Mouse (Mus musculus): ENCODE data around the gene Psmf1. TPM values are rescaled to one million over a fixed set of nuclear protein-coding genes. Genes with fewer than 3 reads are reported as not detected.
A peak's percentile ranks its signal among the peaks of the same experiment; 100 is the strongest.

Gene Psmf1
- polyA plus RNA-seq, 1 experiment = 46.9 TPM

DNA sequence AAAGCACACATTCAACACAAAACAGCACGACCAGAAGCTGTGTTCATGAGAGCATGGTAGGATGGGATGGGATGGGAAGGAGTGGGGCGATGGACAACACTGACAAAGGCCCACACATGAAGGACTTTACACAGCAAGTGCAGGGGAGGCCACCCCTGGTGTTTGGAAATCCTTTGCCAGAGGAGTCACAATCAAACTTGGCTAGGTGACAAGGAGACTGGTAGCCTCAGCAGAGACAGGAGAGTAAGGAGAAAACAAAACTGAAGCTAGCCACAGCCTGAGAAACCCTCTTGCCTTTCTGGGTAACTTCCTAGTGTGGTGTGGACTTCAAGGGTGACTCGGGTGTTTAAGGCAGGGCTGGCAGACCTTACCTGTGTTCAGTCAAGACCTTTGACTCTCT, 4.9 kb downstream of the Psmf1 start:
- TF ChIP-seq CTCF (IDR thresholded peaks at IDR 0.05; ENCODE audit: extremely low read depth, insufficient read depth, low read length) = no peak
- no peak for TF ChIP-seq POLR2A (IDR thresholded peaks at IDR 0.05; ENCODE audit: extremely low read depth, insufficient read depth, low read length)
- Histone ChIP-seq H3K27ac (ENCODE audit: insufficient read depth, low read length) (no peak overlapping the region), H3K4me3 (ENCODE audit: insufficient read depth, low read length) (no peak overlapping the region), H3K4me1 (ENCODE audit: control insufficient read depth, insufficient read depth, low read length) (peaks cover 3% of the 10 kb centered on the region; the same call in 1 of the 2 replicates)

DNA sequence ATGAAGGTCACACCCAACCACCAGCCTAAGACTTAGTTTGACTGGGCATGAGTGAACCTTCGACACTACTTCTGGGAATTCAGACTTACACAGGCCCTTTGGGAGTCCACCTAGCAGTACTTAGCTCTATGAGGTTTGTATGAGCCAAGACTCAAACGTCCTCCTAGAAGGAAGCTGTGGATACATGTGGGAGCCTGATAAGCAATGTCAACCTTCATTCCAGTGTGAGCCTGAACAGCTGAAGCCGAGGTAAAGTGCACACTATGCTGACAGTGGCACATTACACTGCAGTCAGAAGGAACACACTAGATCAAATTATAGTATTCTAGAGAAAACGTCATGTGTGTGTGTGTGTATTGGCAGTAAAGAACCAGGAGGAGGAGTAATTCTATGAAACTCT, 5.5 kb downstream of the Psmf1 start:
- H3K4me1 ChIP-seq (ENCODE audit: control insufficient read depth, insufficient read depth, low read length) = peaks cover 3% of the 10 kb centered on the region; the same call in 1 of the 2 replicates
- TF ChIP-seq CTCF (IDR thresholded peaks at IDR 0.05; ENCODE audit: extremely low read depth, insufficient read depth, low read length) (no peak), POLR2A (IDR thresholded peaks at IDR 0.05; ENCODE audit: extremely low read depth, insufficient read depth, low read length) (no peak)
- no peak overlapping the region for H3K4me3 ChIP-seq (ENCODE audit: insufficient read depth, low read length)
- H3K27ac ChIP-seq (ENCODE audit: insufficient read depth, low read length) = no peak overlapping the region

DNA sequence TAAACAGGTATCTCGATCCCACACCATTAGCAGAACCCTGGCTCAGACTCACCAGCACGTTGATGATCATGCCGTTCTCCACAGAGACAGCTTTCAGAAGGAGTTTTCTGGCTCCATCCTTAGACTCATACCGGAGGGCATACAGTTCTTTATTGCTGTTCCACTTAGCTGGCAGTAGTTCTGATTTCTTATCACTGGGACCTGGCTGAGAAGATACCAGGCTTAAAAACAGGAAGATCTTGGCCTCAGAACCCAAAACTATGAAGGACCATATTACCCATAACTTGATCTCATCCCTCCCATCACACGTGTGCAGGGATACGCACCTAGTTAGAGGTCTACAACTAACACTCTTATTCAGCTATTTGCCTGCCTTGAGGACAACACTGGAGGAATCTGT, 8.6 kb downstream of the Psmf1 start:
- H3K27ac ChIP-seq (ENCODE audit: insufficient read depth, low read length) = no peak overlapping the region
- no peak overlapping the region for H3K4me3 ChIP-seq (ENCODE audit: insufficient read depth, low read length)
- peaks cover 7% of the 10 kb centered on the region for H3K4me1 ChIP-seq (ENCODE audit: control insufficient read depth, insufficient read depth, low read length)
- TF ChIP-seq POLR2A (IDR thresholded peaks at IDR 0.05; ENCODE audit: extremely low read depth, insufficient read depth, low read length) (no peak), CTCF (IDR thresholded peaks at IDR 0.05; ENCODE audit: extremely low read depth, insufficient read depth, low read length) (no peak)

DNA sequence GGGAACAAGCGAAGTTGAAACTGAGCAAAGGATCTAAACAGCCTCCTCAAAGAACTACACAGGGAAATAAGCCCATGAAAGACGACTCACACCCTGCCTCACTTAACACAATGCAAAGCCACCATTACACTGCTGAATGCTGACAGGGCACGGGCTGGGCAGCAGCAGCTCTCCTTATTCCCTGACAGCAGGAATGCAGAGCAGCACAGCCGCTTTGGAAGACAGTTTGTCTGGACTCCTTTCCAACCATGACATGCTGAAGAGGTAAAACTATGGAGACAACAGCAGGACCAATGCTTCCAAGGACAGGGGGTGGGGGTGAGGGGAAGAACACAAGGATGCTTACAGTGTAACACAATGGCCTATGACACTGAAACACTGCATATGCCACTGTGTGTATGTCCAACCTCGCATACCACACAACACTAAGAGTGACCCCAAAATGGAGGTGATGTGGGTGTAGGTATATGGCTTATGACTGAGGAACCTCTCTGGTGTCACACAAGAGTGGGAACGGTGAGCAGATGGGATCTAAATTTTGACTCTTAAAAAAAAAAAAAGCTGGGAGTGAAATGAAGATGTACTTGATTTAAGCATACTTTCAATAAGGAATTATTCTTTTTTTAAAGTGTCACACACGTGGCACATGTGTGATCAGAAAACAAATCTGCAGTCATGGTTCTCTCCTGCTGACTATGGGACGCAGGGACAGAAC, 10.7 kb downstream of the Psmf1 start:
- Histone ChIP-seq H3K27ac (ENCODE audit: insufficient read depth, low read length) (no peak overlapping the region), H3K4me3 (ENCODE audit: insufficient read depth, low read length) (no peak overlapping the region), H3K4me1 (ENCODE audit: control insufficient read depth, insufficient read depth, low read length) (peaks cover 4% of the 10 kb centered on the region)
- TF ChIP-seq POLR2A (IDR thresholded peaks at IDR 0.05; ENCODE audit: extremely low read depth, insufficient read depth, low read length) = no peak
- no peak for TF ChIP-seq CTCF (IDR thresholded peaks at IDR 0.05; ENCODE audit: extremely low read depth, insufficient read depth, low read length)

DNA sequence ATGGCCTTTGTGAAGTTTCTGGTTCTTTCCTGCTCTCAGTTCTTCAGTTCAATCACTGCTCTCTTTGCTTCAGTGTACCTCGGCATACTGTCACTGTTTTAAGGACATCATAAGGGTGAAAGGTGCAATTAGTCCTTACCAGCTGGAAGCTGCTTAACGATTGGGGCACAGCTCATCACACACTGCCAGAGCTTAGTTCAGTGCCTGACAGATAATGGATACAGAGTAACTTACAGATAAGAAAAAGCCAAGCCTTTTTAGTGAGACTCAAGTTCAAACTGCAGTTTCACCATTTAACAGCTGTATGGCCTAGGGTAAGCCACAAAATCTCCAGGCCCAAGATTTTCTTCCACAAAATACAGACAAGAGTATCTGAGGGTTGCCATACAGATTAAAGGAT, 19.9 kb downstream of the Psmf1 start:
- Histone ChIP-seq H3K4me3 (ENCODE audit: insufficient read depth, low read length) (no peak overlapping the region), H3K4me1 (ENCODE audit: control insufficient read depth, insufficient read depth, low read length) (no peaks in the 10 kb centered on the region), H3K27ac (ENCODE audit: insufficient read depth, low read length) (no peak overlapping the region)
- no peak for TF ChIP-seq POLR2A (IDR thresholded peaks at IDR 0.05; ENCODE audit: extremely low read depth, insufficient read depth, low read length)
- no peak for TF ChIP-seq CTCF (IDR thresholded peaks at IDR 0.05; ENCODE audit: extremely low read depth, insufficient read depth, low read length)

GRCm38 (mm10) chr2:151716318-151717055, 27.5 kb downstream of the Psmf1 start:
- no peak overlapping the region for H3K4me3 ChIP-seq (ENCODE audit: insufficient read depth, low read length)
- no peak for TF ChIP-seq CTCF (IDR thresholded peaks at IDR 0.05; ENCODE audit: extremely low read depth, insufficient read depth, low read length)
- TF ChIP-seq POLR2A (IDR thresholded peaks at IDR 0.05; ENCODE audit: extremely low read depth, insufficient read depth, low read length) = no peak

DNA sequence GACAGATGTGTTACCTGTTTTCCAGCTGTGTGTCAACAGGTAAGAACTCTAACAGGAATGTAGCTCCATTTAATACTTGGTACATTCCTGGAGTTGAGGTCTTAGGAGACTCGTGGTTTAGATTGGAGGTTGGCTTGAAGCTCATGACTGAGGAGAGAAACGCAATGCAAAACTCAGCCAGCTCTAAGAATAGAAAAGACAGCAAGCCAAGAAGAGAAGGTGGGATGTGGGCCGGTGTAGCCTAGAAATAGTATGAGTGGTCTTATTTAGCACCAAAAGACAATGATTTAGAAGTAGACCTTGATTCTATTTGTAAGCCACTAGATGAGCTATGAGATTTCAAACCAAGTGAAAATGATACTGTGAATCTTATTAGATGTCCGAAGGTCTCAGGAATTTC, 28.5 kb downstream of the Psmf1 start:
- Histone ChIP-seq H3K4me1 (ENCODE audit: control insufficient read depth, insufficient read depth, low read length) (peaks cover 10% of the 10 kb centered on the region), H3K27ac (ENCODE audit: insufficient read depth, low read length) (peak overlapping the region; percentile 52; the same call in 1 of the 2 replicates), H3K4me3 (ENCODE audit: insufficient read depth, low read length) (no peak overlapping the region)
- no peak for TF ChIP-seq CTCF (IDR thresholded peaks at IDR 0.05; ENCODE audit: extremely low read depth, insufficient read depth, low read length)
- no peak for TF ChIP-seq POLR2A (IDR thresholded peaks at IDR 0.05; ENCODE audit: extremely low read depth, insufficient read depth, low read length)

More at GRCm38 (mm10) chr2:151716318-151717055, 27.5 kb downstream of the Psmf1 start:
- Histone ChIP-seq H3K27ac (ENCODE audit: insufficient read depth, low read length) (no peak overlapping the region), H3K4me1 (ENCODE audit: control insufficient read depth, insufficient read depth, low read length) (peaks cover 10% of the 10 kb centered on the region)

DNA sequence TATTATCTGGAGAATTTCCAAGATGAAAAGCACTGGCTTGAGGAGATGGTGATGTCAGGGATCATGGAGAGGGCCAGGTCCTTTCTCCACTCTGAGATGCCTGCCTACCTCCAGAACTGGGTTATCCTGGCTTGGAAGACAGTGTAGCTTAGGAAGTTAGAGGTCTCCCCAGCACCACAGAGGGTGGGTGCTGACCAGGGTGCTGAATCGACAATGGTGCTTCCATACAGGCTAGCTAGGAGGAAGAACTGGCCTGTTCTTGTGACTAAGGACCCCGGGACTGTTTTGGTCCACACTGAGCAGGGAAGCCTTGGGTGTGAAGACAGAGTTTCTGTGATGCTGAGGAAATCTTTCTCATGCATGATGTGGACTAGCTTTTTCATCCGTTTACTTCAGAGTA, 31.3 kb downstream of the Psmf1 start:
- no peak overlapping the region for H3K27ac ChIP-seq (ENCODE audit: insufficient read depth, low read length)
- H3K4me3 ChIP-seq (ENCODE audit: insufficient read depth, low read length) = no peak overlapping the region
- peaks cover 10% of the 10 kb centered on the region for H3K4me1 ChIP-seq (ENCODE audit: control insufficient read depth, insufficient read depth, low read length)
- TF ChIP-seq POLR2A (IDR thresholded peaks at IDR 0.05; ENCODE audit: extremely low read depth, insufficient read depth, low read length) = no peak
- no peak for TF ChIP-seq CTCF (IDR thresholded peaks at IDR 0.05; ENCODE audit: extremely low read depth, insufficient read depth, low read length)

GRCm38 (mm10) chr2:151702851-151703190, 41.2 kb downstream of the Psmf1 start:
- Histone ChIP-seq H3K4me3 (ENCODE audit: insufficient read depth, low read length) (peak overlapping the region; percentile 82), H3K27ac (ENCODE audit: insufficient read depth, low read length) (no peak overlapping the region), H3K4me1 (ENCODE audit: control insufficient read depth, insufficient read depth, low read length) (no peaks in the 10 kb centered on the region)
- TF ChIP-seq CTCF (IDR thresholded peaks at IDR 0.05; ENCODE audit: extremely low read depth, insufficient read depth, low read length) (no peak), POLR2A (IDR thresholded peaks at IDR 0.05; ENCODE audit: extremely low read depth, insufficient read depth, low read length) (no peak)
